Mouse (Mus musculus): ENCODE data around the gene Hs3st3b1. TPM values are rescaled to one million over a fixed set of nuclear protein-coding genes. Genes with fewer than 3 reads are reported as not detected.

Gene Hs3st3b1
- polyA plus RNA-seq, 1 experiment from 2014 or later: 11.4 TPM

GRCm38 (mm10) chr11:63844701-63845100 is 77.4 kb downstream of the Hs3st3b1 start:
- H3K4me2 ChIP-seq (replicated peaks; ENCODE audit: low read depth, low read length): no peak overlapping the region
- H3K4me3 ChIP-seq (ENCODE audit: low read depth, low read length): no peak overlapping the region
- no peak overlapping the region for H3K9ac ChIP-seq (replicated peaks; ENCODE audit: low read depth, low read length)
- H3K9me3 ChIP-seq (ENCODE audit: control insufficient read depth, low read depth, low read length): no peaks in the 10 kb centered on the region
- ATAC-seq (ENCODE audit: insufficient number of reproducible peaks, insufficient read depth, low FRiP score, low read depth): no peak
- no peak overlapping the region for H3K27ac ChIP-seq (ENCODE audit: low read length)
- WGBS: 62% methylated on average over 8 of the region's 8 CpGs
- H3K27me3 ChIP-seq (ENCODE audit: control insufficient read depth, insufficient read depth, low read length): no peaks in the 10 kb centered on the region
- H3K4me1 ChIP-seq (ENCODE audit: control insufficient read depth, insufficient read depth, low read length): no peaks in the 10 kb centered on the region
- no peaks in the 10 kb centered on the region for H3K36me3 ChIP-seq (ENCODE audit: control insufficient read depth, insufficient read depth, low read length)

GRCm38 (mm10) chr11:63837526-63837925 is 84.6 kb downstream of the Hs3st3b1 start:
- Histone ChIP-seq H3K9me3 (ENCODE audit: control insufficient read depth, low read depth, low read length) (no peaks in the 10 kb centered on the region), H3K36me3 (ENCODE audit: control insufficient read depth, insufficient read depth, low read length) (no peaks in the 10 kb centered on the region), H3K27me3 (ENCODE audit: control insufficient read depth, insufficient read depth, low read length) (no peaks in the 10 kb centered on the region), H3K4me2 (replicated peaks; ENCODE audit: low read depth, low read length) (no peak overlapping the region), H3K4me3 (ENCODE audit: low read depth, low read length) (no peak overlapping the region), H3K27ac (ENCODE audit: low read length) (no peak overlapping the region), H3K4me1 (ENCODE audit: control insufficient read depth, insufficient read depth, low read length) (no peaks in the 10 kb centered on the region), H3K9ac (replicated peaks; ENCODE audit: low read depth, low read length) (no peak overlapping the region)
- WGBS: 43% methylated on average over 13 of the region's 13 CpGs
- ATAC-seq (ENCODE audit: insufficient number of reproducible peaks, insufficient read depth, low FRiP score, low read depth): no peak

Other genes starting within 250 kb of the Hs3st3b1 start
- gene Cox10, start 157.2 kb upstream of the Hs3st3b1 start, polyA plus RNA-seq (2014; fragmentation: Nextera tagmentation; extraction: Ambion mirVana): 25.1 and 26.8 TPM in 2 replicates

Measured in stomach, embryonic 14.5 days (tissue).